ENCODE assay signal across 16 mouse cellular contexts in genomic region chr7:99177386-99177785, GRCm38 (mm10).
"Had no signal": no experiment of that assay in that cellular context is flagged by ENCODE, and none has a peak within 500 bp of the region (broad histone marks: within the 10 kb centered on the region; RNA-seq: fewer than 3 reads in every experiment).

No protein-coding gene starts in this region.

- H3K9me3 ChIP-seq: limb, embryonic 12.5 days; liver, embryonic 15.5 days; midbrain, embryonic 13.5 days; neural tube, embryonic 15.5 days had no signal

- H3K4me3 ChIP-seq: left cerebral cortex, adult 2 months; limb, embryonic 12.5 days; liver, embryonic 15.5 days; midbrain, embryonic 13.5 days; myocyte; neural tube, embryonic 15.5 days had no signal

- H3K27ac ChIP-seq: left cerebral cortex, adult 2 months; limb, embryonic 12.5 days; liver, embryonic 15.5 days; midbrain, embryonic 13.5 days; neural tube, embryonic 15.5 days had no signal

- DNase-seq: kidney, adult 18-20 months; kidney, postnatal 10 days; kidney, postnatal 4 days; liver; lung, adult 2 months; lung, postnatal 36 days; spleen, adult 18-20 months; thymus, adult 18-20 months; thymus, postnatal 14 days had no signal

- H3K9ac ChIP-seq: limb, embryonic 12.5 days; liver, embryonic 15.5 days; midbrain, embryonic 13.5 days; neural tube, embryonic 15.5 days had no signal

- H3K36me3 ChIP-seq: limb, embryonic 12.5 days; midbrain, embryonic 13.5 days; neural tube, embryonic 15.5 days had no signal

- ATAC-seq: lung, postnatal 0 days; midbrain, embryonic 13.5 days had no signal

- H3K4me2 ChIP-seq: limb, embryonic 12.5 days; midbrain, embryonic 13.5 days; neural tube, embryonic 15.5 days had no signal
